In genomic region chr16:34050090-34050489, GRCm38 (mm10) we compare ENCODE assay signal across 12 mouse cellular contexts.
DNase-seq lines count a peak whose midpoint lies in the region; ATAC-seq and TF ChIP-seq lines count a peak whose summit lies in the region.
"Had no signal": no experiment of that assay in that cellular context is flagged by ENCODE, and none has a peak within 500 bp of the region (broad histone marks: within the 10 kb centered on the region; RNA-seq: fewer than 3 reads in every experiment).

No protein-coding gene starts in this region.

- peaks cover 19% of the 10 kb centered on the region for H3K36me3 ChIP-seq in heart, embryonic 16.5 days (ENCODE audit: control insufficient read depth, insufficient read depth)
- H3K36me3 ChIP-seq in liver, embryonic 16.5 days (ENCODE audit: control insufficient read depth, insufficient read depth), result no peaks in the 10 kb centered on the region; the same call in 1 of the 2 replicates

- TF ChIP-seq CTCF in gastrocnemius, adult 2 months (IDR thresholded peaks at IDR 0.05), result no peak

- no peak for DNase-seq in heart, adult 8-10 months (ENCODE audit: low spot score)
- DNase-seq in MEL-GATA-1-ER (ENCODE audit: extremely low read depth, low read depth), result peak; percentile 94
- no peak for DNase-seq in ovary, postnatal 36 days (ENCODE audit: low spot score)
- DNase-seq in gastrocnemius, adult 2 months, result no peak
- DNase-seq: cerebellum, postnatal 14 days; thymus, postnatal 36 days had no signal

- WGBS in heart, embryonic 16.5 days, result 49% methylated on average over 7 of the region's 7 CpGs
- 27% methylated on average over 7 of the region's 7 CpGs for WGBS in liver, embryonic 16.5 days (ENCODE audit: insufficient replicate concordance)

- no peak overlapping the region for H3K4me3 ChIP-seq in heart, embryonic 16.5 days (ENCODE audit: low read length)
- no peak overlapping the region for H3K4me3 ChIP-seq in liver, embryonic 16.5 days (ENCODE audit: low read depth, low read length)
- no peak overlapping the region for H3K4me3 ChIP-seq in gastrocnemius, adult 2 months
- H3K4me3 ChIP-seq: embryonic facial prominence, embryonic 13.5 days; layer of hippocampus, adult 2 months had no signal

- no peak for ATAC-seq in heart, embryonic 16.5 days (replicated peaks; ENCODE audit: extremely low read depth, insufficient read depth, low FRiP score)
- ATAC-seq in erythroblast, adult 5-6 weeks (replicated peaks; ENCODE audit: low FRiP score, poor library complexity, severe bottlenecking), result peak; percentile 96
- peak; percentile 91 for ATAC-seq in liver, embryonic 16.5 days (ENCODE audit: low read depth)
- ATAC-seq: hindbrain, embryonic 16.5 days had no signal

- no peak overlapping the region for H3K4me2 ChIP-seq in heart, embryonic 16.5 days (ENCODE audit: low read depth, low read length)
- H3K4me2 ChIP-seq in liver, embryonic 16.5 days (ENCODE audit: low read depth, low read length), result peak overlapping the region; percentile 36; the same call in 1 of the 2 replicates
- H3K4me2 ChIP-seq: embryonic facial prominence, embryonic 13.5 days had no signal

- no peak overlapping the region for H3K9ac ChIP-seq in heart, embryonic 16.5 days (ENCODE audit: low read length)
- H3K9ac ChIP-seq in liver, embryonic 16.5 days (ENCODE audit: low read depth, low read length), result peak overlapping the region; percentile 43; the same call in 1 of the 2 replicates
- H3K9ac ChIP-seq: embryonic facial prominence, embryonic 13.5 days had no signal

- intact Hi-C loops in gastrocnemius, adult 2 months (cut with DNase I), result no loop called here

- no peaks in the 10 kb centered on the region for H3K4me1 ChIP-seq in heart, embryonic 16.5 days (ENCODE audit: control insufficient read depth, insufficient read depth, low read length)
- peaks cover 46% of the 10 kb centered on the region for H3K4me1 ChIP-seq in liver, embryonic 16.5 days (ENCODE audit: control insufficient read depth, low read depth, low read length)
- H3K4me1 ChIP-seq: embryonic facial prominence, embryonic 13.5 days had no signal

- H3K9me3 ChIP-seq in heart, embryonic 16.5 days (replicated peaks; ENCODE audit: control insufficient read depth, low read length), result no peaks in the 10 kb centered on the region
- no peaks in the 10 kb centered on the region for H3K9me3 ChIP-seq in liver, embryonic 16.5 days (replicated peaks; ENCODE audit: control insufficient read depth, low read length)
- H3K9me3 ChIP-seq: embryonic facial prominence, embryonic 13.5 days had no signal

- no peaks in the 10 kb centered on the region for H3K27me3 ChIP-seq in heart, embryonic 16.5 days (ENCODE audit: control insufficient read depth, insufficient read depth, low read length)
- H3K27me3 ChIP-seq in liver, embryonic 16.5 days (ENCODE audit: control insufficient read depth, insufficient read depth, low read depth, low read length), result no peaks in the 10 kb centered on the region
- H3K27me3 ChIP-seq: embryonic facial prominence, embryonic 13.5 days had no signal

- H3K27ac ChIP-seq in heart, embryonic 16.5 days (ENCODE audit: low read length), result 0 out of 2 replicates have a peak overlapping the region, but pooled peaks have one; percentile 16
- H3K27ac ChIP-seq in liver, embryonic 16.5 days (ENCODE audit: low read length), result peak overlapping the region; percentile 78
- H3K27ac ChIP-seq in gastrocnemius, adult 2 months, result no peak overlapping the region
- H3K27ac ChIP-seq: embryonic facial prominence, embryonic 13.5 days; layer of hippocampus, adult 2 months had no signal
